Mouse (Mus musculus): ENCODE measurements at regions not wholly inside any gene's neighbourhood (a gene's known extent, or its start where the extent isn't known, plus 50 kb on each side); places are given as distances from the start of the nearest gene placed in this dataset.

DNA sequence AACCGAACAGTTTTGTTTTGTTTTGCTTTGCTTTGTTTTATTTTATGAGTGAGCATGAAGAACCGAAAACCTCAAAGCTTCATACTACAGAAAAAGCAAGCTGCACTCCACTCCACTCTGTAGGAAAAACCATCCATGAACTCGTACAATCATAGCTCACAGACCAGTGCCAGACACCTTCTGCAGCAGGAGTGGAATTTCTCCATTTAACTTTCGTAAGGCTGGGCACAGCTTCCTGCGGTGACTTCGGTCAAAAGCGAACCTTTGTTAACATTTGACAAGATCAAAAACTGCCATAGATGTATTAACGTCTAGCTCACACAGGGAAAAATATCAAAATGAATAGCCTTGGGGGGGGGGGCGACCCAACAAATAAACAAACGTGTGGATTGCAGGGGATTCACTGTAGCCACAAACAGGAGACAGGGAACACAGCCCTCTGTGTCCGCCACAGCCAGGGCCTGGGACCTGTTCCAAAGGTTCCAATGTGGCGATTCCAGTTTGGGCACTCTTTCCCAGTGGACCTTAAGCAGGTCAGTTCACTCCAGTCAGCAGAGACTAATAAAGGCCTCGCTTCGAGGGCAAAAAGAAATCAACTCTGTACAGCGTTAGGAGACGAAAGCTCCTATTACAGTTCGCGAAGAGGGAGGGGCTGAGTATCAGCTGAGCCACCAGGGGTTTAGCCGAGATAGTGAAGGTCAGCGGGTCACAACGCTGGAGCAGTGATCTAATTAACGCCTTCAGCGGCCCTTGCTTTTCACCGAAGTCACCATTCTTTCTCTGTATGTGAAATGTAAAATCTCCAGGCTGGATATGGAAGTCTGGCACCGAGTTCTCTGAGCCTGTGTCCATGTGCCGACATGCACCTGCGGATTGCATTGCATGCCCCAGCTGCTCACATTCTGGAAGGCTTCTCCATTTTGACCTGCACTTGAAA lies 135.4 kb upstream of the Ankrd55 start:
- peak; percentile 58 for DNase-seq (ENCODE audit: low spot score)
- H3K9ac ChIP-seq (replicated peaks; ENCODE audit: low read length, poor library complexity, severe bottlenecking) = no peak overlapping the region
- no peak; the same call in 1 of the 2 replicates for ATAC-seq (ENCODE audit: low FRiP score)

DNA sequence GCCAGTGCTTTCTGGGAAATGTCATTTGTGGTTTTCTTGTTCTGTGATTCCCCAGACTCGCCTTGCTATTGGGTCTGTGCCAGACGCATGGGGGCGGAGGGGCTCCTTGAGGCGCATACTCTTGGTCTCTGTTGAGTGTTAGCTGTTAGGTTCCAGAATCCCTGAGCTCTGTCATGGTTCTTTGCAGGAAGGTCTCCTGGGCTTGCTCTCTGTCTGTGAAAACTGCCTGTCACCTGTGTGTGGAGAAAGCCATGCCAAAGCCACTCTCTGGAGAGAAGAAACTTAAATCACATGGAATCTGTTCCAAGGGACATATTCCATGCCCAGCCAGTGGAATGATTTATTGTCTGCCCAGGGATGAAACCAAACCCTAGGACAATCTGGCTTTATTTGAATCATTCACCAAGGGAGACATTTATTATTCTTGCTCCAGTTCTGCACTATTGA lies 134.5 kb upstream of the Ankrd55 start:
- H3K27ac ChIP-seq (ENCODE audit: low read depth, low read length) = no peak overlapping the region
- H3K4me3 ChIP-seq (ENCODE audit: low read depth, low read length) = no peak overlapping the region
- H3K4me1 ChIP-seq (ENCODE audit: insufficient read depth, low read length) = no peaks in the 10 kb centered on the region; the same call in none of the 2 replicates
- DNase-seq (ENCODE audit: low spot score) (peak; percentile 73), ATAC-seq (ENCODE audit: low FRiP score) (no peak)
- WGBS = 46% methylated on average over 4 of the region's 4 CpGs
- no peak overlapping the region for H3K4me2 ChIP-seq (ENCODE audit: low read depth, low read length, poor library complexity, severe bottlenecking)
- no peaks in the 10 kb centered on the region for H3K27me3 ChIP-seq (ENCODE audit: insufficient read depth, low read length)
- no peak overlapping the region for H3K9ac ChIP-seq (replicated peaks; ENCODE audit: low read length, poor library complexity, severe bottlenecking)
- H3K36me3 ChIP-seq (ENCODE audit: insufficient read depth, low read length) = no peaks in the 10 kb centered on the region
- H3K9me3 ChIP-seq (ENCODE audit: low read length) = no peaks in the 10 kb centered on the region
- no peak for TF ChIP-seq CTCF (IDR thresholded peaks at IDR 0.05)

More for the DNA sequence above, 135.4 kb upstream of the Ankrd55 start:
- Histone ChIP-seq H3K9me3 (ENCODE audit: low read length) (no peaks in the 10 kb centered on the region), H3K27me3 (ENCODE audit: insufficient read depth, low read length) (no peaks in the 10 kb centered on the region), H3K36me3 (ENCODE audit: insufficient read depth, low read length) (no peaks in the 10 kb centered on the region), H3K4me3 (ENCODE audit: low read depth, low read length) (no peak overlapping the region), H3K4me1 (ENCODE audit: insufficient read depth, low read length) (no peaks in the 10 kb centered on the region; the same call in none of the 2 replicates), H3K27ac (ENCODE audit: low read depth, low read length) (no peak overlapping the region), H3K4me2 (ENCODE audit: low read depth, low read length, poor library complexity, severe bottlenecking) (peak overlapping the region; percentile 32)
- TF ChIP-seq CTCF (IDR thresholded peaks at IDR 0.05) = no peak
- WGBS = 21% methylated on average over 27 of the region's 27 CpGs

DNA sequence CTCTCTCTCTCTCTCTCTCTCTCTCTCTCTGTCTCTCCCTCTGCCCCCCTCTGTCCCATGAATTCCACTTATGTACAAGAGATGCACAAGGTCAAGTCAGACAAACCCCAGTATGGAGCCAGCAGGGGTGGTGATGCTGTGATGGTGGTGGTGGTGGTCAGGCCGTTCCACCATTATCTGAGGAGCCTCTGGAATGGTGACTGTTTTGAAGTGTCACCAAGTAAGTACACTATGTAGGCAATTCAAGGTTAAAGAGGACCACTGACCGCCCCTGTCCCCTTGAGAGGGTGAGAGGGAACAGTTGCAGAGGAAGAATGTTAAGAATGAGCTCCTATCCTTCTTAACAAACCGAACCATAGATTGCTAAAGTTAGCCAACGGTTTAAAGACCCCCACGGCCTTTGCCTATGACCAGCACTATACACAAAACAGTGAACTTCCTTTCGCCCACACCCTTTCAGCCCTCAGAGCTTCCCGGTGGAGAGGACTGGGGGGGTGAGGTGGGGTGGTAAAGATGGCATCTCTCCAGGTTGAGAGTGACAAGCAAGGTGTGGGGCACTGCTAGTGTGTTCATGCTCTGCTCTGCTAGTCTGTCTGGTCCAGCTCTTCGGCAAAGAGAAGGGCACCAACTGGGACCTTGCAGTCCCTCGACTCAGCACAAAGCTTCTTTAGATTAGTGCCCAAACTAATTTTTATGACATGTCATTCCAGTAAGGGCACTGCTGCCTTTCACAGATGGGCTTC lies 128.7 kb upstream of the Ankrd55 start:
- WGBS = 57% methylated on average over 9 of the region's 9 CpGs
- Histone ChIP-seq H3K9me3 (ENCODE audit: low read length) (no peaks in the 10 kb centered on the region), H3K9ac (replicated peaks; ENCODE audit: low read length, poor library complexity, severe bottlenecking) (no peak overlapping the region), H3K4me1 (ENCODE audit: insufficient read depth, low read length) (no peaks in the 10 kb centered on the region), H3K36me3 (ENCODE audit: insufficient read depth, low read length) (no peaks in the 10 kb centered on the region), H3K4me3 (ENCODE audit: low read depth, low read length) (no peak overlapping the region), H3K27me3 (ENCODE audit: insufficient read depth, low read length) (no peaks in the 10 kb centered on the region), H3K4me2 (ENCODE audit: low read depth, low read length, poor library complexity, severe bottlenecking) (no peak overlapping the region), H3K27ac (ENCODE audit: low read depth, low read length) (no peak overlapping the region; the same call in 1 of the 2 replicates)
- DNase-seq (ENCODE audit: low spot score) (no peak), ATAC-seq (ENCODE audit: low FRiP score) (peak; percentile 77)
- TF ChIP-seq CTCF (IDR thresholded peaks at IDR 0.05) = no peak

DNA sequence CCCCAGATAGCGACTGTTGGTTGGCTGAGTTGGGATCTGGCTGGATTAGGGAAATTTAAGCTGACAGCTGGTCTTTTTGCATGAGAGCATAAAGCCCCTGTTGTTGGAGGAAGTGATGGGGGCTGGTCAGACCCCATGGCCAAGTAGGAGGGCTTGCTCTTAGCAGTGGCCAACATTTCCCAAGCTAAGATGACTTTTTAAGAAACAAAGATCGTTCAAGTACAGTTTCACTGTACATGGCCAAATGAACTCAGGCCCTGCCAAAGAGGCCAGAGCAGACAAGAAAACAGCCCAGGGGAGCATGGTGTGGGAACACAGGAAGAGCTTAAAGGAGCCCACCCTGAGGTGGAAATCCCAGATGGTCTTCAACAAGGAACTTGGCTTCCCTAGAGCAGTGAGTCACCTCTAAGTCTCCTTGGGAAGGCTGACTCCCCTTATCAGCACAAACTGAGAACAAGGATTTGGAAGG lies 128.0 kb upstream of the Ankrd55 start:
- 25% methylated on average over 2 of the region's 2 CpGs for WGBS
- H3K27me3 ChIP-seq (ENCODE audit: insufficient read depth, low read length) = no peaks in the 10 kb centered on the region
- peak; percentile 92 for DNase-seq (ENCODE audit: low spot score)
- H3K9ac ChIP-seq (replicated peaks; ENCODE audit: low read length, poor library complexity, severe bottlenecking) = no peak overlapping the region
- TF ChIP-seq CTCF (IDR thresholded peaks at IDR 0.05) = no peak
- no peak overlapping the region for H3K4me3 ChIP-seq (ENCODE audit: low read depth, low read length)
- no peaks in the 10 kb centered on the region for H3K9me3 ChIP-seq (ENCODE audit: low read length)
- 0 out of 2 replicates have a peak overlapping the region, but pooled peaks have one; percentile 18 for H3K27ac ChIP-seq (ENCODE audit: low read depth, low read length)
- no peaks in the 10 kb centered on the region for H3K36me3 ChIP-seq (ENCODE audit: insufficient read depth, low read length)
- ATAC-seq (ENCODE audit: low FRiP score) = peak; percentile 85
- no peaks in the 10 kb centered on the region for H3K4me1 ChIP-seq (ENCODE audit: insufficient read depth, low read length)
- no peak overlapping the region for H3K4me2 ChIP-seq (ENCODE audit: low read depth, low read length, poor library complexity, severe bottlenecking)

DNA sequence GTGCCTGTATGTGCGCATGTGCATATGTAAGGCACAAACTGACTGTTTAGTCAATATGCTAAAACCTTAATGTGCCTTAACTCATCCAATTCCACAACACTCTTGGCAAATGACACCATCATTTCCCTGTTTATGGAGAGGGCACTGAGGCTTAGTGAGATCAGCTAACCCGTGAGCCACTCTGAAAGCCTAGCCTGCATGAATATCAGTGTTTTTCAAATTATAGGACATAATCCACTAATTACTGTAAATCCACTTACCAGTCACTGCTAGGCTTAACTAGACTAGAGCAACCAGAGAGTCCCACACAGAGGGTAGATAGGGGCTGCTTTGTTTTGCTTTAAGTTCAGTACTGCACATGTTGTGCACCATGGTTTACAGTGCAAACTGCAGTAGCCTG lies 127.5 kb upstream of the Ankrd55 start:
- DNase-seq (ENCODE audit: low spot score) (no peak), ATAC-seq (ENCODE audit: low FRiP score) (no peak)
- Histone ChIP-seq H3K27ac (ENCODE audit: low read depth, low read length) (0 out of 2 replicates have a peak overlapping the region, but pooled peaks have one; percentile 18), H3K36me3 (ENCODE audit: insufficient read depth, low read length) (no peaks in the 10 kb centered on the region), H3K9me3 (ENCODE audit: low read length) (no peaks in the 10 kb centered on the region), H3K4me1 (ENCODE audit: insufficient read depth, low read length) (no peaks in the 10 kb centered on the region), H3K4me3 (ENCODE audit: low read depth, low read length) (no peak overlapping the region), H3K9ac (replicated peaks; ENCODE audit: low read length, poor library complexity, severe bottlenecking) (no peak overlapping the region), H3K4me2 (ENCODE audit: low read depth, low read length, poor library complexity, severe bottlenecking) (no peak overlapping the region), H3K27me3 (ENCODE audit: insufficient read depth, low read length) (no peaks in the 10 kb centered on the region)
- WGBS = 68% methylated on average over 2 of the region's 2 CpGs
- no peak for TF ChIP-seq CTCF (IDR thresholded peaks at IDR 0.05)
